Mouse (Mus musculus) left cerebral cortex, postnatal 14 days (tissue): ENCODE measurements around the gene Acot7. TPM values are rescaled to one million over a fixed set of nuclear protein-coding genes. Genes with fewer than 3 reads are reported as not detected.
A peak's percentile ranks its signal among the peaks of the same experiment; 100 is the strongest.

Source experiments
- DNase-seq, 2 experiments: peaks; one replicate each; pipeline ENCODE4 v3.0.0; 2021 to 2022; ENCODE audit warnings: low spot score in 2 of 2, mixed read lengths in 1 of 2
- intact Hi-C: fragments of 180-260 bp; cut with DNase I; formaldehyde crosslinking; loops from one replicate; pipeline ENCODE4 v1.15.1; 2025
- total RNA-seq, 2 experiments: library from RNA; stranded (reverse); gene quantifications; 2 replicates each; pipeline ENCODE4 v1.2.3; 2021

Gene Acot7
- total RNA-seq, 2 experiments from 2014 or later = 377 to 378 TPM

DNA sequence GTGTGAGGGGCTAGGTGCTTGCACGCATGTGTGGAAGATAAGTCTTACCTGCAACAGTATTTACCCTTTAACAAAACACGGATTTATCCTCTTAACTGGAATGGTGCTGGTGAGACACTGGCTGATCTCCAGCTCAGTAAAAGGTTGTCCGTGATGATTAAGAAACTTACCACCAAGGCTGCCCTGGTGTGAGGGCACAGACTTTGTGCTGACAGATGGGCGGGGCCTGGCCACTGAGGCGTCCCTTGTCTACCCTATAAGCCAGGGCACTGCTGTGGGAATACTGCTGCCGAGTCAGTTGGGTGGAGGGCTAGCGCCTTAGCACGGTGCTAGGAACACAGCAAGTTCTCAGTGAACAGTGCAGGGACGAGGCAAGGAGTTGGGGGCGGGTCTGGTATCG, 124.1 kb downstream of the Acot7 start:
- DNase-seq = no peak
- intact Hi-C loops = no loop called here

DNA sequence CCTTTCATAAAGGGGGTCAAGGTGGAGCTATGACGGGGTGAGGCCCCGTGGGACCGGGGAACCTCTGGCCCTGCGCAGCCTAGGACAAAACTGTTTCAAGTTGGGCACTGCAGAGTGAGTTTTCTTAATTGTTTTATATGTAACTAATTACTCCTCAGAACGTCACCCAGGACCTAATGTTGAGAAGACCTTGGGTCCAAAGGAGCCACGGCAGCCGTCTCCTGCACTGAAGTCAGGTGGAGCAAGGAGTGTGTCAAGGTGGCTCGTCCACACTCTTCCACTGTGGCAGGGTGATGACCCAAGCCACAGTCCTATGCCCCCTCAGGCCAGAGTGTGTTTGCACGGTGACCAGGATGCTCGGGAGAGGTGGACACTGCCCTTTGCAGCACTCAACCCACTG, 125.2 kb downstream of the Acot7 start:
- no peak for DNase-seq
- intact Hi-C loops = no loop called here

DNA sequence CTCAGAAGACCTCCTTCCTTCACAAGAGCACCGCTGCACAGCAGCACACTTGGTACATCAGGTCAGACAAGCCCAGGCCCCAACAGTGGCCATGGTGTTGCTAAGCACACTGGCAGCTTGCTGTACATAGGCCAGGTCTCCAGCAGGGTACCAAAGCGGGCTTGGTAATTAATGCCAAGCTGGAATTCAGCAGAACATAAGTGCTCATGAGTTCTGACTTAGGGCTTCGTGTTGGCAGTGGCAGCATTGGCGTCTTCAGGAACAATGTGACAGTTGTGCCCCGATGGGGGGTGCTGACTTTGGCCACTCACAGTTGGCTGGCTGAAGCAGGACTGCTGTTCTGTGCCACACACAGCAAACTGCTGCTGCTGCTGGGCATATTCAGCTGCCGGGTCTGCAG, 126.8 kb downstream of the Acot7 start:
- intact Hi-C loops = no loop called here
- DNase-seq = no peak

DNA sequence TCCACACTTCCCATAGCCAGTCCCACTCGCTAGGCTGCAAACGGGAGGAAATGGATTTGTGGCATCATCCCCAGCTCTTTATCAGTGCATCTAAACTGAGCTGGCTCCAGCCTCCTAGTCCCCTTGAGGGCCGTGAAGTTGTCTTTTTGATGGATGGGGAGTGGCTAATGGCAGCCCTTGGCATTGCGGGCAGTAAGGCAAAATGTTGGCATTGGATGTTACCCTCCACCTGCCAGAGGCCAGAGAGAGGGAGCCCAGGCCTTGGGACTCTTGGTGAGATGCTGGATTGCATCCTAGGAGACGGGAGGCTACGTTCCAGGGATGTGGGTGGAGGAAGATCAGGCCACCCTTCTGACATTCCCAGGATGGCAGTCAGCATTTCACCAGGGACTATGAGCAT, 128.1 kb downstream of the Acot7 start:
- no peak for DNase-seq
- intact Hi-C loops = no loop called here

DNA sequence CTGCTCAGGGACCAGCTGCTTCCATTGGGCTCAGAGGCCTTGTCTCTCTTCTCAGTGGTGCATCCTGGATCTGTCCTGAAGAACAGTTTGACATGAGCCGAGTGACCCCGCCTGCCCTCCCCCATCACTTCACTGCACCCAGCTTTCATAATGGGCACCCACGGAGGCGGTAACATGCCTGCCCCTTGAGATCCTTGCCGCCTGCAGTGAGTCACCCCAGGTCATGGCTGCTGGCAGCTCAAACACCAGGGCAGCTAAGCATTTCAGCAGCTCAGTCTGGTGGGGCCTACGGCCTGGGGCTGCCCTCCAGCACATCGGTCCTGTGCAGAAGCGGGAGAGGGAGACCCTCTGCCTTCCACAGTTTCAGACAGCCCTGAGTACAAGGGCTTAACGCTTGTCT, 129.6 kb downstream of the Acot7 start:
- DNase-seq = no peak
- intact Hi-C loops = no loop called here

DNA sequence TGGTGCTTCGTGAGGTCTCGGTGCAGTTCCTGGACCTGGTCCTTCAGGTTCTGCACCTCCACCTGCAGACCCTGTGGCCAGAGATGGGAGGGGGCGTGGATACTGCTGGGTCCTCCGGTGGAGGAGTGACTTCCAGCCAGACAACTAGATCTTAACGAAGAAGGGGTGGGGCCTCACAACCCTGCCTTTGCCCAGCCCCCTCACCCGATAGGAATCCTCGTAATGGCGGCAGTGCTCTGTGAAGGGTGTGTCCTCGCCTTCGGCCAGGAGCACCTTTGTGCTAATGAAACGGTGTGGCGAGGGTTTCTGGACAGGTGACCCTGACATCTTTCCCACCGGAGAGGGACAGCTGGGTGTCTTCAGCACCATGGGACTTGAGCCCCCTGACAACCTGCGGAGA, 134.3 kb downstream of the Acot7 start:
- no peak for DNase-seq
- intact Hi-C loops = no loop called here

DNA sequence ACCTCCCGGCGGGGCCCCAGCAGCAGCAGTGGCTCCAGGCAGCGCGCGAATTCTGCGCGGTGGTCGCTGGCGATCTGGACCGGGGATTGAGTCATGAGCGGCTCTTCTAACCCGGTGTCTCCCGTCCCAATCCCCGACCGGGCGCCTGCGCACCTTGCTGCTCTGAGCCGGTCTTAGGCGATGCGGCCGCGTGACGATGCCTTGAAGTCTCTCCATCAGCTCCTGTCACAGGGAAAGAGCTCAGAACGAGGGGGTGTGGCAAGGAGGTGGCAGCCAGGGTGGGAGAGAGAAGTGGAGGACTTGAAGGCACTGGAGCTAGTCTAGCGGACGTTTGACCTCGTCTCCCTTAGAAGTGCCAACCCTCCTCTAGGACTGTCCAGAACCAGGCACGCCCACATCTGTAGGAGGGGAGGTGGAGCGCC, 135.3 kb downstream of the Acot7 start:
- intact Hi-C loops = no loop called here
- DNase-seq = no peak

DNA sequence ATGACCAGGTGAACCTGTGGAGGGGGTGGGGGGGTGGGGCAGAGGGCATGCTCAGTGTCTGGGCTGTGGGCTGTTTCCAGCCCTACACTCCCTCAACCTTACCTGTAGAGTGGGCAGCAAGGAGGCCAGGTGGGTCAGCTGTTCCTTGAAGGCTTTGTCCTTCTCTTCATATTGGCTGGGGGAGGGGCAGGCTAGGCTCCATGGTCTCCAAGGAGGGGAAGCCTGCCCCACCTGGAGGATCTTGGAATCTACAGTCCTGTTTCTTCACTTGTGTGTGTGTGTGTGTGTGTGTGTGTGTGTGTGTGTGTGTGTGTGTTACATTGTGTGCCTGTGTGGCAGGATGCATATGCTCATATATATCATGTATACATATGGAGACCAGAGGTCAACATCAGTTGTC, 136.0 kb downstream of the Acot7 start:
- peak in 1 of 2 experiments; percentile 84 for DNase-seq
- intact Hi-C loops = no loop called here

DNA sequence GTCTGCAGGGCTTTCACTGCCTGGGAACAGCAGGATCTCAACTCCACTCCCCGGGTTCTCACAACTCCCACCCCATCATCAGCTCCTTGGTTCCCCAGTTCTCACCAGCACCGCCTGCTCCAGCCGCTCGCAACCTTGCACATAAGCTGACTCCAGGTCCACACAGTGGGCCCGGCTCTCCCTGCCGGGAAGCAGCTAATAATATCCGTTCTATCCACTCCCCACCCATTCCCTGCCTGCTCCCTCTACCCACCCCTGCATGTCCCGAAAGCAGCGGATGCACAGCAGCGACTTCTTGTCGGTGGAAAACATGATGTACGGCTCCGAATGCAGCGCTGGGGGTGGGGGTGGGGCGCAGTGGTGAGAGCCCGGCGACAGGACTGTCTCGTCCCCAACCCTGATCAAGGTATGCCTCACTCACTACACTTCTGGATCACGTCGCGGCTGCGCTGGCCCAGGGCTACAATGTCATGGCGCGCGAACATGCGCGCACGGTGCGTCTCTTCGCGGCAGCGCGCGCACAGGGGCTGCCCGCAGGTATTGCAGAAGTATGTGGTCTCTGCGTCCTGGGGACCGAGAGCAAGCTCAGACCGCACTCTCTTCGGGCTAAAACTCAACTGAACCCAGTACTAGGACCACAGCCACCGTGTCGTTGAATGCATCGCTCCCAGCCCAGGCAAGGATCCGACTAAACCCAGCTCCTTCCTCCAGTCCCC, 137.7 kb downstream of the Acot7 start:
- intact Hi-C loops = no loop called here
- DNase-seq = no peak

DNA sequence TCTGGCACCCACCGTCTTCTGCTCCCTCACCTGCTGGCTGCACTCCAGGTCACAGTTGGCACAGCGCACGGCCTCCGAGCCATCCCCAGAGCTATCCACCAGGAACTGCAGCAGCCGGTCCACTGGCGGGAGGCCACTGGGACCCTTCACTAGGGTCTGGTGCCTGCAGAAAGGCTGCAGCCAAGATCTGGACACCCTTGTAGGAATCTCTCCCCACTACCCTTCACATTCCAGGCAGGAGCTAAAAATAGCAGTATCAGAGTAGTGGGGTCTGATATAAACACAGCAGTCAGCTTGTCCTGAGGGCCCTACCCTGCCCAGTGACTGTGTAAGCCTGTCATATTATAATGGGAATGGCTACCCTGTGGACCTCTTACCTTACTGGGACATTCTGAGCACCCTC, 139.7 kb downstream of the Acot7 start:
- intact Hi-C loops = no loop called here
- no peak for DNase-seq

DNA sequence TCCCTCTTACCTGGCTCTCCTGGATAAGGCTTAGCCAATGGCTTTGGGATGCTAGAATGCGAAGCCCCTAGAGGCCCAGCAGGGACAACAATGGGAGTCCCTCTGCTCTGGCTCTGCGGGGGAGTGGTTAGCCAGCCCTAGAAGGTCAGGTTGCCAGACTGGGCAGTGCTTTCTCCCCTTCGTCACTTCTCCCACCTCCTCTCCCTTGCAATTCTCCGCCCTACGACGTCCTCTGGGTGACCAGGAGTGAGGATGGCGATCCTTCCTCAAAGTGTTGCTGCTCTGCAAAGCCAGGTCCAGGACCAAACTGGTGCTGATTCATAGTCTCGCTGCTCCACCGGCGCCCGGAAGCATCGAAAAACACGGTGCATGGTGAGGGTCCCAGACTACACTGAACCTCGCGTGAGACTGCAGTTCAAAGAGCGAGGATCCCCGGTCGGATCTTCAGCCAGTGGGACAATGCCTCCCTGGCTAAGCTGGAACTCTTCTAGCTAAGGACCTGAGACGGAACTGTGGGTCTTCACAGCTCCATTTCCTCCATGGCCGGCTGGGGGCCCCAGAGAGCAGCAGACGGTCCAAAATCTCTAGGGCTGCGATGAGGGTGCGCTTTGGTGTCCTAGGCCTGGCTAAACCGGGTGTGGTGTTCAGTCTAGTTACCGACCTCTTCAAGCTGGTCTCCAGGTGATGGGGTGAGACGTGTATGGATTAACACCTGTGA, 140.7 kb downstream of the Acot7 start, which contains the start of gene Rnf207:
Gene Rnf207, minus strand, starts transcription at position 477 of the 718 bp plus-strand sequence.
- intact Hi-C loops = no loop called here
- peak in 1 of 2 experiments; percentile 56 for DNase-seq

Other genes with a start within 250 kb of the Acot7 start
- gene Dnajc11, start 244.4 kb upstream of the Acot7 start, total RNA-seq = 10 to 100 TPM; 70.8 to 74.7 TPM
- 10 to 100 TPM; 16.1 to 19.3 TPM for gene Thap3, start 189.1 kb upstream of the Acot7 start, total RNA-seq
- gene Phf13, start 181.9 kb upstream of the Acot7 start, total RNA-seq = 10 to 100 TPM; 14.2 to 14.4 TPM
- gene Klhl21, start 169.3 kb upstream of the Acot7 start, total RNA-seq = 10 to 100 TPM; 12.7 to 13.4 TPM
- gene Zbtb48, start 150.5 kb upstream of the Acot7 start, total RNA-seq = 10 to 100 TPM; 11.5 to 13.2 TPM
- gene Tas1r1, start 139.6 kb upstream of the Acot7 start, total RNA-seq = under 1 TPM; 0.49 to 0.55 TPM
- 10 to 100 TPM; 21.3 to 21.9 TPM for gene Nol9, start 138.8 kb upstream of the Acot7 start, total RNA-seq
- 10 to 100 TPM; 74.0 to 84.0 TPM for gene Plekhg5, start 105.6 kb upstream of the Acot7 start, total RNA-seq
- 10 to 100 TPM in 1 of 2 experiments, 1 to 10 TPM in 1; 6.2 to 16.5 TPM for gene Tnfrsf25, start 62.2 kb upstream of the Acot7 start, total RNA-seq
- under 1 TPM; 0.24 to 0.44 TPM for gene Espn, start 25.8 kb upstream of the Acot7 start, total RNA-seq
- gene Hes2, start 19.3 kb upstream of the Acot7 start, total RNA-seq = not detected
- gene Gpr153, start 96.1 kb downstream of the Acot7 start, total RNA-seq = 10 to 100 TPM; 31.2 to 31.6 TPM
- gene Hes3, start 113.5 kb downstream of the Acot7 start, total RNA-seq = under 1 TPM; 0.20 to 0.42 TPM
- gene Icmt, start 119.1 kb downstream of the Acot7 start, total RNA-seq = 10 to 100 TPM; 43.1 to 45.0 TPM
- 1 to 10 TPM; 5.3 to 7.4 TPM for gene Rnf207, start 140.9 kb downstream of the Acot7 start, total RNA-seq
- gene Rpl22, start 147.6 kb downstream of the Acot7 start, total RNA-seq = 100 to 1,000 TPM; 182 to 187 TPM
- 100 to 1,000 TPM; 160 to 177 TPM for gene Chd5, start 160.5 kb downstream of the Acot7 start, total RNA-seq